Mouse (Mus musculus): ENCODE measurements around the gene Tmem235. TPM values are rescaled to one million over a fixed set of nuclear protein-coding genes. Genes with fewer than 3 reads are reported as not detected.

Tmem235 gene
- polyA plus RNA-seq, 1 experiment, result not detected

GRCm38 (mm10) chr11:117888168-117888852, 27.8 kb downstream of the Tmem235 start:
- Histone ChIP-seq H3K4me2 (ENCODE audit: low read depth) (peak overlapping the region; percentile 22), H3K79me2 (ENCODE audit: control insufficient read depth, insufficient read depth) (no peaks in the 10 kb centered on the region), H3K4me3 (no peak overlapping the region), H3K36me3 (ENCODE audit: control insufficient read depth, insufficient read depth) (no peaks in the 10 kb centered on the region), H3ac (ENCODE audit: control insufficient read depth, insufficient read length) (no peak overlapping the region), H3K27me3 (ENCODE audit: control insufficient read depth, insufficient read depth, insufficient read length) (no peaks in the 10 kb centered on the region)
- TF ChIP-seq E2F4 (IDR thresholded peaks at IDR 0.05; ENCODE audit: insufficient read depth) (no peak), POLR2AphosphoS2 (IDR thresholded peaks at IDR 0.05; ENCODE audit: insufficient read length, low read depth) (no peak), MYOG (IDR thresholded peaks at IDR 0.05; ENCODE audit: control insufficient read depth in 1 of 3, insufficient read depth in 1 of 3, insufficient read length in 2 of 3, low read depth in 2 of 3) (peak in 1 of 3 experiments; percentile 34), REST (IDR thresholded peaks at IDR 0.05; ENCODE audit: insufficient read depth, insufficient read length) (no peak), MYOD1 (IDR thresholded peaks at IDR 0.05; ENCODE audit: control insufficient read depth in 1 of 3, insufficient read length in 2 of 3, low read depth in 2 of 3) (peak in 1 of 3 experiments; percentile 49)

GRCm38 (mm10) chr11:117888853-117889822, 28.6 kb downstream of the Tmem235 start:
- TF ChIP-seq MYOG (IDR thresholded peaks at IDR 0.05; ENCODE audit: control insufficient read depth in 1 of 3, insufficient read depth in 1 of 3, insufficient read length in 2 of 3, low read depth in 2 of 3), result peak in 1 of 3 experiments; percentile 80
- TF ChIP-seq MAX (IDR thresholded peaks at IDR 0.05; ENCODE audit: low read depth), result no peak
- TF ChIP-seq MYOD1 (IDR thresholded peaks at IDR 0.05; ENCODE audit: control insufficient read depth in 1 of 3, insufficient read length in 2 of 3, low read depth in 2 of 3), result peak in 2 of 3 experiments; percentile 28 to 59
- H3K79me2 ChIP-seq (ENCODE audit: control insufficient read depth, insufficient read depth), result no peaks in the 10 kb centered on the region
- no peak overlapping the region for H3ac ChIP-seq (ENCODE audit: control insufficient read depth, insufficient read length)
- H3K4me2 ChIP-seq (ENCODE audit: low read depth), result peak overlapping the region; percentile 22
- no peaks in the 10 kb centered on the region for H3K27me3 ChIP-seq (ENCODE audit: control insufficient read depth, insufficient read depth, insufficient read length)
- H3K36me3 ChIP-seq (ENCODE audit: control insufficient read depth, insufficient read depth), result no peaks in the 10 kb centered on the region
- H3K4me3 ChIP-seq, result no peak overlapping the region

GRCm38 (mm10) chr11:117889887-117890340, 29.4 kb downstream of the Tmem235 start:
- no peak overlapping the region for H3ac ChIP-seq (ENCODE audit: control insufficient read depth, insufficient read length)
- no peaks in the 10 kb centered on the region for H3K36me3 ChIP-seq (ENCODE audit: control insufficient read depth, insufficient read depth)
- H3K4me3 ChIP-seq, result no peak overlapping the region
- no peak for TF ChIP-seq POLR2AphosphoS2 (IDR thresholded peaks at IDR 0.05; ENCODE audit: insufficient read length, low read depth)
- no peak for TF ChIP-seq MYOG (IDR thresholded peaks at IDR 0.05; ENCODE audit: control insufficient read depth in 1 of 3, insufficient read depth in 1 of 3, insufficient read length in 2 of 3, low read depth in 2 of 3)
- no peak for TF ChIP-seq SRF (IDR thresholded peaks at IDR 0.05; ENCODE audit: control insufficient read depth, insufficient read length, low read depth)
- TF ChIP-seq CEBPB (IDR thresholded peaks at IDR 0.05; ENCODE audit: insufficient read depth, poor library complexity, severe bottlenecking), result no peak
- no peak for TF ChIP-seq POLR2A (IDR thresholded peaks at IDR 0.05; ENCODE audit: insufficient read length, low read depth)
- TF ChIP-seq E2F4 (IDR thresholded peaks at IDR 0.05; ENCODE audit: insufficient read depth), result no peak
- TF ChIP-seq TCF3 (IDR thresholded peaks at IDR 0.05; ENCODE audit: insufficient read length, low read depth), result no peak
- no peak for TF ChIP-seq USF1 (IDR thresholded peaks at IDR 0.05; ENCODE audit: low read depth)
- no peak for TF ChIP-seq MYOD1 (IDR thresholded peaks at IDR 0.05; ENCODE audit: control insufficient read depth in 1 of 3, insufficient read length in 2 of 3, low read depth in 2 of 3)
- no peak for TF ChIP-seq MAX (IDR thresholded peaks at IDR 0.05; ENCODE audit: low read depth)
- TF ChIP-seq TCF12 (IDR thresholded peaks at IDR 0.05; ENCODE audit: insufficient read depth, poor library complexity, severe bottlenecking), result no peak
- TF ChIP-seq REST (IDR thresholded peaks at IDR 0.05; ENCODE audit: insufficient read depth, insufficient read length), result no peak
- H3K4me2 ChIP-seq (ENCODE audit: low read depth), result no peak overlapping the region
- H3K79me2 ChIP-seq (ENCODE audit: control insufficient read depth, insufficient read depth), result no peaks in the 10 kb centered on the region
- no peaks in the 10 kb centered on the region for H3K27me3 ChIP-seq (ENCODE audit: control insufficient read depth, insufficient read depth, insufficient read length)

- Histone ChIP-seq H3K27me3 (ENCODE audit: control insufficient read depth, insufficient read depth, insufficient read length) (no peaks in the 10 kb centered on the region), H3ac (ENCODE audit: control insufficient read depth, insufficient read length) (no peak overlapping the region), H3K4me2 (ENCODE audit: low read depth) (no peak overlapping the region), H3K36me3 (ENCODE audit: control insufficient read depth, insufficient read depth) (no peaks in the 10 kb centered on the region), H3K4me3 (no peak overlapping the region), H3K79me2 (ENCODE audit: control insufficient read depth, insufficient read depth) (no peaks in the 10 kb centered on the region)
- TF ChIP-seq MYOD1 (IDR thresholded peaks at IDR 0.05; ENCODE audit: control insufficient read depth in 1 of 3, insufficient read length in 2 of 3, low read depth in 2 of 3) (peak in 1 of 3 experiments; percentile 0), MYOG (IDR thresholded peaks at IDR 0.05; ENCODE audit: control insufficient read depth in 1 of 3, insufficient read depth in 1 of 3, insufficient read length in 2 of 3, low read depth in 2 of 3) (peak in 1 of 3 experiments; percentile 38), SRF (IDR thresholded peaks at IDR 0.05; ENCODE audit: control insufficient read depth, insufficient read length, low read depth) (no peak)
Measured at GRCm38 (mm10) chr11:117890519-117891282, 30.1 kb downstream of the Tmem235 start.

All from myocyte (in vitro differentiated cells).